Mouse (Mus musculus) MEL (cell line): ENCODE data around the gene Il6ra.

Source experiments
- CTCF ChIP-seq, 3 experiments: IDR thresholded peaks in 2 of 3; conservative IDR thresholded peaks in 1 of 3; 2 replicates each; pipeline ENCODE4 v1.5.1; 2011 to 2012; ENCODE audit warnings: low read length in 3 of 3, low read depth in 2 of 3, mild to moderate bottlenecking in 2 of 3, improper control_type of control experiment in 1 of 3, inconsistent platforms in 1 of 3, mixed read lengths in 1 of 3, moderate library complexity in 1 of 3; ENCODE audit not compliant: control insufficient read depth in 1 of 3, insufficient read depth in 1 of 3, poor library complexity in 1 of 3, severe bottlenecking in 1 of 3
- EP300 ChIP-seq, 2 experiments: IDR thresholded peaks; 2 replicates each; pipeline ENCODE4 v1.6.1; 2011; ENCODE audit warnings: improper control_type of control experiment in 2 of 2, low read length in 2 of 2, low read depth in 1 of 2, mild to moderate bottlenecking in 1 of 2
- GATA1 ChIP-seq: IDR thresholded peaks from 2 replicates; pipeline ENCODE4 v1.6.1; 2011; ENCODE audit warnings: low read depth, low read length, improper control_type of control experiment
- MEF2A ChIP-seq: IDR thresholded peaks from 2 replicates; pipeline ENCODE4 v1.6.1; 2014; ENCODE audit warnings: low read depth, mild to moderate bottlenecking, inconsistent platforms, low read length, improper control_type of control experiment; ENCODE audit not compliant: poor library complexity, insufficient replicate concordance, severe bottlenecking; ENCODE audit errors: extremely low read depth
- MYC ChIP-seq: IDR thresholded peaks from 2 replicates; pipeline ENCODE4 v1.6.1; 2011; ENCODE audit warnings: low read depth, mild to moderate bottlenecking, low read length, improper control_type of control experiment, moderate library complexity
- NRF1 ChIP-seq: IDR thresholded peaks from 2 replicates; pipeline ENCODE4 v1.6.1; 2014; ENCODE audit warnings: low read depth, mild to moderate bottlenecking, inconsistent platforms, low read length, improper control_type of control experiment, moderate library complexity; ENCODE audit not compliant: poor library complexity, insufficient read depth, severe bottlenecking
- POLR2A ChIP-seq, 2 experiments: IDR thresholded peaks; 2 replicates each; pipeline ENCODE4 v1.6.1; 2011 to 2012; ENCODE audit warnings: low read length in 2 of 2, mild to moderate bottlenecking in 2 of 2, control low read depth in 1 of 2, improper control_type of control experiment in 1 of 2, low read depth in 1 of 2, moderate library complexity in 1 of 2; ENCODE audit not compliant: control insufficient read depth in 1 of 2, insufficient read depth in 1 of 2, poor library complexity in 1 of 2
- RCOR1 ChIP-seq: IDR thresholded peaks from 2 replicates; pipeline ENCODE4 v1.6.1; 2012; ENCODE audit warnings: low read depth, mild to moderate bottlenecking, inconsistent platforms, low read length, improper control_type of control experiment
- ZKSCAN1 ChIP-seq: IDR thresholded peaks from 2 replicates; pipeline ENCODE4 v1.6.1; 2012; ENCODE audit warnings: low read depth, mild to moderate bottlenecking, inconsistent platforms, low read length, improper control_type of control experiment, moderate library complexity

- no peak for TF ChIP-seq POLR2A (IDR thresholded peaks at IDR 0.05; ENCODE audit: control insufficient read depth in 1 of 2, insufficient read depth in 1 of 2, low read depth in 1 of 2, low read length in 2 of 2, poor library complexity in 1 of 2)
- no peak for TF ChIP-seq MEF2A
- no peak; a peak in 1 of 4 replicates for TF ChIP-seq EP300 (IDR thresholded peaks at IDR 0.05; ENCODE audit: low read depth in 1 of 2, low read length in 2 of 2)
- TF ChIP-seq MYC: no peak
- TF ChIP-seq RCOR1: no peak
- no peak for TF ChIP-seq ZKSCAN1
- no peak for TF ChIP-seq NRF1
- no peak for TF ChIP-seq CTCF (IDR thresholded peaks at IDR 0.05 in 2 of 3, conservative IDR thresholded peaks at IDR 0.05 in 1 of 3; ENCODE audit: control insufficient read depth in 1 of 3, insufficient read depth in 1 of 3, low read depth in 2 of 3, low read length in 3 of 3, poor library complexity in 1 of 3, severe bottlenecking in 1 of 3)
- no peak for TF ChIP-seq GATA1
Observed at GRCm38 (mm10) chr3:89962059-89962750, 49.2 kb upstream of the Il6ra start.
